Mouse (Mus musculus): ENCODE measurements around the gene Atp23. TPM values are rescaled to one million over a fixed set of nuclear protein-coding genes. Genes with fewer than 3 reads are reported as not detected.

The Atp23 gene
- polyA plus RNA-seq, 1 experiment: 6.3 TPM

- H3K4me1 ChIP-seq (ENCODE audit: control insufficient read depth, insufficient read depth, insufficient read length, low read length): peaks cover 9% of the 10 kb centered on the region; the same call in 1 of the 2 replicates
- H3K27me3 ChIP-seq (ENCODE audit: control insufficient read depth, insufficient read depth, low read length): 0 out of 2 replicates have a peak, but pooled peaks cover 3% of the 10 kb centered on the region
- no peak overlapping the region for H3K4me3 ChIP-seq (ENCODE audit: low read depth, low read length)
- over 99% methylated on average over 5 of the region's 5 CpGs for WGBS
- TF ChIP-seq POLR2A (IDR thresholded peaks at IDR 0.05; ENCODE audit: low read depth, low read length): no peak
- no peak for TF ChIP-seq CTCF (IDR thresholded peaks at IDR 0.05; ENCODE audit: extremely low read depth, insufficient read length, insufficient replicate concordance, low read depth, low read length)
- no peaks in the 10 kb centered on the region for H3K36me3 ChIP-seq (ENCODE audit: control insufficient read depth, insufficient read depth, low read length)
- no peak overlapping the region for H3K27ac ChIP-seq (ENCODE audit: insufficient read depth, low read depth, low read length)
Observed at GRCm38 (mm10) chr10:126914288-126914687, 13.1 kb upstream of the Atp23 start.

GRCm38 (mm10) chr10:126911479-126911878 is 10.3 kb upstream of the Atp23 start:
- H3K27ac ChIP-seq (ENCODE audit: insufficient read depth, low read depth, low read length): peak overlapping the region; percentile 53; the same call in 1 of the 2 replicates
- H3K4me3 ChIP-seq (ENCODE audit: low read depth, low read length): no peak overlapping the region
- peaks cover 9% of the 10 kb centered on the region; the same call in 1 of the 2 replicates for H3K4me1 ChIP-seq (ENCODE audit: control insufficient read depth, insufficient read depth, insufficient read length, low read length)
- 46% methylated on average over 1 of the region's 1 CpGs for WGBS
- TF ChIP-seq POLR2A (IDR thresholded peaks at IDR 0.05; ENCODE audit: low read depth, low read length) (no peak), CTCF (IDR thresholded peaks at IDR 0.05; ENCODE audit: extremely low read depth, insufficient read length, insufficient replicate concordance, low read depth, low read length) (no peak)
- no peaks in the 10 kb centered on the region for H3K36me3 ChIP-seq (ENCODE audit: control insufficient read depth, insufficient read depth, low read length)
- no peaks in the 10 kb centered on the region for H3K27me3 ChIP-seq (ENCODE audit: control insufficient read depth, insufficient read depth, low read length)

GRCm38 (mm10) chr10:126906811-126907210 is 5.7 kb upstream of the Atp23 start:
- H3K36me3 ChIP-seq (ENCODE audit: control insufficient read depth, insufficient read depth, low read length): no peaks in the 10 kb centered on the region
- H3K27me3 ChIP-seq (ENCODE audit: control insufficient read depth, insufficient read depth, low read length): no peaks in the 10 kb centered on the region
- 94% methylated on average over 5 of the region's 5 CpGs for WGBS
- peaks cover 10% of the 10 kb centered on the region; the same call in 1 of the 2 replicates for H3K4me1 ChIP-seq (ENCODE audit: control insufficient read depth, insufficient read depth, insufficient read length, low read length)
- no peak overlapping the region for H3K4me3 ChIP-seq (ENCODE audit: low read depth, low read length)
- TF ChIP-seq CTCF (IDR thresholded peaks at IDR 0.05; ENCODE audit: extremely low read depth, insufficient read length, insufficient replicate concordance, low read depth, low read length) (no peak), POLR2A (IDR thresholded peaks at IDR 0.05; ENCODE audit: low read depth, low read length) (no peak)
- no peak overlapping the region for H3K27ac ChIP-seq (ENCODE audit: insufficient read depth, low read depth, low read length)

GRCm38 (mm10) chr10:126905650-126906075 is 4.5 kb upstream of the Atp23 start:
- no peaks in the 10 kb centered on the region for H3K36me3 ChIP-seq (ENCODE audit: control insufficient read depth, insufficient read depth, low read length)
- WGBS: under 1% methylated on average over 30 of the region's 30 CpGs
- H3K27me3 ChIP-seq (ENCODE audit: control insufficient read depth, insufficient read depth, low read length): no peaks in the 10 kb centered on the region
- H3K4me1 ChIP-seq (ENCODE audit: control insufficient read depth, insufficient read depth, insufficient read length, low read length): peaks cover 3% of the 10 kb centered on the region; the same call in 1 of the 2 replicates
- TF ChIP-seq POLR2A (IDR thresholded peaks at IDR 0.05; ENCODE audit: low read depth, low read length) (peak; percentile 87), CTCF (IDR thresholded peaks at IDR 0.05; ENCODE audit: extremely low read depth, insufficient read length, insufficient replicate concordance, low read depth, low read length) (peak; percentile 3; the same call in 1 of the 2 replicates)
- peak overlapping the region; percentile 69 for H3K27ac ChIP-seq (ENCODE audit: insufficient read depth, low read depth, low read length)
- peak overlapping the region; percentile 65 for H3K4me3 ChIP-seq (ENCODE audit: low read depth, low read length)

- Histone ChIP-seq H3K27ac (ENCODE audit: insufficient read depth, low read depth, low read length) (peak overlapping the region; percentile 69), H3K36me3 (ENCODE audit: control insufficient read depth, insufficient read depth, low read length) (no peaks in the 10 kb centered on the region), H3K4me1 (ENCODE audit: control insufficient read depth, insufficient read depth, insufficient read length, low read length) (peaks cover 3% of the 10 kb centered on the region; the same call in 1 of the 2 replicates), H3K27me3 (ENCODE audit: control insufficient read depth, insufficient read depth, low read length) (no peaks in the 10 kb centered on the region), H3K4me3 (ENCODE audit: low read depth, low read length) (no peak overlapping the region)
- TF ChIP-seq CTCF (IDR thresholded peaks at IDR 0.05; ENCODE audit: extremely low read depth, insufficient read length, insufficient replicate concordance, low read depth, low read length) (peak; percentile 23; the same call in 1 of the 2 replicates), POLR2A (IDR thresholded peaks at IDR 0.05; ENCODE audit: low read depth, low read length) (no peak)
- WGBS: 72% methylated on average over 8 of the region's 8 CpGs
Observed at GRCm38 (mm10) chr10:126905086-126905485, 3.9 kb upstream of the Atp23 start.

- H3K27ac ChIP-seq (ENCODE audit: insufficient read depth, low read depth, low read length): no peak overlapping the region
- peaks cover 3% of the 10 kb centered on the region; the same call in 1 of the 2 replicates for H3K4me1 ChIP-seq (ENCODE audit: control insufficient read depth, insufficient read depth, insufficient read length, low read length)
- 48% methylated on average over 5 of the region's 5 CpGs for WGBS
- H3K4me3 ChIP-seq (ENCODE audit: low read depth, low read length): no peak overlapping the region
- TF ChIP-seq POLR2A (IDR thresholded peaks at IDR 0.05; ENCODE audit: low read depth, low read length): no peak
- TF ChIP-seq CTCF (IDR thresholded peaks at IDR 0.05; ENCODE audit: extremely low read depth, insufficient read length, insufficient replicate concordance, low read depth, low read length): no peak
- no peaks in the 10 kb centered on the region for H3K27me3 ChIP-seq (ENCODE audit: control insufficient read depth, insufficient read depth, low read length)
- no peaks in the 10 kb centered on the region for H3K36me3 ChIP-seq (ENCODE audit: control insufficient read depth, insufficient read depth, low read length)
Observed at GRCm38 (mm10) chr10:126904221-126904620, 3.1 kb upstream of the Atp23 start.

- H3K27me3 ChIP-seq (ENCODE audit: control insufficient read depth, insufficient read depth, low read length): no peaks in the 10 kb centered on the region
- peak overlapping the region; percentile 87 for H3K4me3 ChIP-seq (ENCODE audit: low read depth, low read length)
- WGBS: 1% methylated on average over 4 of the region's 4 CpGs
- TF ChIP-seq POLR2A (IDR thresholded peaks at IDR 0.05; ENCODE audit: low read depth, low read length) (no peak), CTCF (IDR thresholded peaks at IDR 0.05; ENCODE audit: extremely low read depth, insufficient read length, insufficient replicate concordance, low read depth, low read length) (no peak)
- peaks cover 2% of the 10 kb centered on the region; the same call in 1 of the 2 replicates for H3K36me3 ChIP-seq (ENCODE audit: control insufficient read depth, insufficient read depth, low read length)
- no peak overlapping the region for H3K27ac ChIP-seq (ENCODE audit: insufficient read depth, low read depth, low read length)
- H3K4me1 ChIP-seq (ENCODE audit: control insufficient read depth, insufficient read depth, insufficient read length, low read length): peaks cover 3% of the 10 kb centered on the region; the same call in 1 of the 2 replicates
Observed at GRCm38 (mm10) chr10:126901488-126901843, 311 bp upstream of the Atp23 start.
